Mouse (Mus musculus) frontal cortex, postnatal 10 days (tissue): ENCODE measurements around the gene Gm20388.

ENCODE experiments used
- DNase-seq, 2 experiments: peaks; one replicate each; pipeline ENCODE4 v3.0.0; 2022; ENCODE audit warnings: low spot score in 2 of 2, mixed read lengths in 1 of 2

Gm20388 gene

DNA sequence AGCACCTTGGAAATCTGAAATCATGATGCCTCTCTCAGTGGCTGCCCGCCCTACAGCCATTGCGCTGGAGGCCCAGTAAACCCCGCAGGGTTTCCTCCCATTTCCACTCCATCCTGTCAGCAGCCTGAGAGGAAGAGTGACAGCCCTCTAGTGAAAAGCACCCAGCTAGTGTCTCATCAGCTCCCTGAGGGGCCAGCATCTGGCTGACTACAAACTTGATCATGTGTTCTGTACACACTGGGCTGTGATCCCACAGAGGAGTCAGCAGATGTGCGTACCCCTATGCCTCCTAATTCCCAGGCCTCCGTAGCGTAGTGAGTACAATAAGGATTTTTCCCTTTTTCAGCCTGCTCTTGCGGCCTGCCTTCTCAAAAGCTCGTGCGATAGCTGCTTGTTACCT lies 4346.2 kb downstream of the Gm20388 start:
- DNase-seq = no peak

DNA sequence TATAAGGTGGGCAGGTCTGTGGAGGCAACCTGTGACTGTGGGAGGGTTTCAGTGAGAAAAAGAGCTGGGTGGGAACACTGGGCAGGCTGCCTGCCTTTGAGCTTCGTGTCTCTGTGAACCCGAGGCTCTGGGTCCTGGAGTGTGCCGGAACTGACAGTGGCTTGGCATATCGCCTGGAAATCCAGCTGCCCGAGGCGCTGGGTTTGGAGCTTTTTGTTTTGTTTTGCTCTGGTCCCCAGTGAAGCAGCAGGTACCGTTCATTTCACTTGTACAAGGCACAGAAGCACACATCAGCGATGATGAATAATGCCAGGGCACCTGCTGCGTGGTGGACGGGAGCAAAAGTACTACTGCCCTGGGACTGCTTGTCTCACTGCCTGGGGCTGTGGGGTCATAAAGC lies 4346.7 kb downstream of the Gm20388 start:
- peak; percentile 50 to 58 for DNase-seq

GRCm38 (mm10) chr8:124259146-124259545 lies 4348.5 kb downstream of the Gm20388 start:
- DNase-seq = no peak

GRCm38 (mm10) chr8:124259925-124260324 lies 4349.3 kb downstream of the Gm20388 start:
- no peak for DNase-seq

- no peak for DNase-seq
These were observed 4349.7 kb downstream of the Gm20388 start for GRCm38 (mm10) chr8:124260371-124260770.

- DNase-seq = no peak
These were observed 4352.4 kb downstream of the Gm20388 start for GRCm38 (mm10) chr8:124263058-124263457.

GRCm38 (mm10) chr8:124264032-124264431 lies 4353.4 kb downstream of the Gm20388 start:
- DNase-seq = no peak

DNA sequence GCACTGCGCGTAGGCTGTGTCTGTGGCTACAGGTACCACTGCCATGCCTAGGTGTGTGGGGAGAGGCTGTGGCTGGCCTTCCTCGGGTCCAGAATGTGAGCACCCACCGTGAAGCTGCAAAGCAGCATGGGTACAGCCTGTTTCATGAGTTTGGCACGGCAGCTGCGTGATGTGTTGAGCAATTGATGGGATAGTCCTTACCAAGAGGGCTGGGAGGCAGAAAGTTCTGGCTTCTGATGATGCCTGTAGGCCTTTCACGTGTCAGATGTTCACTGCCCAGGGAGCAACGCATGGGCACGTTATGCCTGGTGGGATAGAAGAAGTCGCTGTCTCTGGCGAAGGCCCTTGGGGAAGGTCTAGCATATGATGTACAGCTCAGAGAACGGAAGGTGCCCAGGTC lies 4354.0 kb downstream of the Gm20388 start:
- no peak for DNase-seq

- DNase-seq = no peak
These were observed 4354.5 kb downstream of the Gm20388 start for GRCm38 (mm10) chr8:124265130-124265529.

GRCm38 (mm10) chr8:124265798-124266197 lies 4355.2 kb downstream of the Gm20388 start:
- DNase-seq = no peak

DNA sequence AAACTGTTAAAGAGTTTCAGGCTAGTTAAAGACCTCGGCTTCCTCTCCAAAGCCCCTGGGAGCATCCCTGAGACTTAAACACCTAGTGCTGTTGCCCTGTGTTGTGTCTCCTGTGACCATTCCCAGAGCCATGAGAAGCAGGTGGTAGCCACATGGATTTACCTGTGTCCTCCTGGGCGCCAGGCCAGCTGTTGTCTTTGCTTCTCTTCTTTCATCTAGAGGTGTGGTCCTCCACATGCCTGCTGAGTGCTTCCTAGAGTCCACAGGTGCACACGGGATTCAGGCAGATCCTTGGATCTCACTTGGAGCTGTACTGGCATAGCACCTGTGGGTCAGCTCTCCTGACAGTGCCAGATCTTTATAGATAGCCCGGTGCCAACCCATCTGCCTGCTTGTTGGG lies 4356.6 kb downstream of the Gm20388 start:
- no peak for DNase-seq

GRCm38 (mm10) chr8:124270504-124270903 lies 4359.9 kb downstream of the Gm20388 start:
- DNase-seq = no peak

GRCm38 (mm10) chr8:124270904-124271303 lies 4360.3 kb downstream of the Gm20388 start:
- no peak for DNase-seq

DNA sequence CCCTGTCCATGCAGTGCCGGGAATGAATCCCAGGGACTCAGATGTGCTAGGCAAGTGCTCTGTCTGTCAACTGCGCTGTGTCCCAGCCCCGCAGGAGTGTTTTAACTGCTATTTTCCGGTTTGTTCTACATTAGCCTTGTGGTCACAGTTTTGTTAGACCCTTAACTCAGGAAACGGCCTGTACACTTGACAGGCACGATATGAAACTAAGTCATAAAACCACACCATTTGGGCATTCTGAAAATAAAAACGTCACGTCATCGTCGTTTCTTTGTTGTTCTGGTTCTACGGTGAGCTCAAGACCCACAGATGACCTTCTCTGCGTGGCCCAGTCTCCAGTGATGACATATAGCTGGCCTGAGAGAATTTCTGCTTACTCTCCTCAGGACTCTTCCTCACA lies 4360.9 kb downstream of the Gm20388 start:
- no peak for DNase-seq

DNA sequence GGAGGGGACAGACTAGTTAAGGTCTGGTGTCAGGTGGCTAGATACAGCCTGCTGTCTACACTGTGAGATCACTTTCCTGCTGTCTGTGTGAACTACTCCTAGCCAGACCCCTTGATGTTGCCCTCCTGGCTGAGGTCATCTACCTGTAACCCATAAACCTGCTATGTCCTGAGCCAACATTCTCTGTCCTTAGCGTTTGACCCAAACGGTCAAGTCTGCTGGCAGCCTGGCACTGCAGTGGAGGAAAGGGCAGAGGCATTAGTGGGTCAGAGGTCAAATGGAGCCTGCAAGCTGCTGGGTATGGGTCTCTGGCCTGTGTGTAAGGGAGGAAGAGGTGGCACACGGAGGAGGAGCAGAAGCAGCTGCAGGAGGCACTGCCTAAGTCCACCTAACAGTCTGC lies 4362.2 kb downstream of the Gm20388 start:
- DNase-seq = no peak

GRCm38 (mm10) chr8:124273606-124274218 lies 4363.1 kb downstream of the Gm20388 start:
- no peak for DNase-seq

DNA sequence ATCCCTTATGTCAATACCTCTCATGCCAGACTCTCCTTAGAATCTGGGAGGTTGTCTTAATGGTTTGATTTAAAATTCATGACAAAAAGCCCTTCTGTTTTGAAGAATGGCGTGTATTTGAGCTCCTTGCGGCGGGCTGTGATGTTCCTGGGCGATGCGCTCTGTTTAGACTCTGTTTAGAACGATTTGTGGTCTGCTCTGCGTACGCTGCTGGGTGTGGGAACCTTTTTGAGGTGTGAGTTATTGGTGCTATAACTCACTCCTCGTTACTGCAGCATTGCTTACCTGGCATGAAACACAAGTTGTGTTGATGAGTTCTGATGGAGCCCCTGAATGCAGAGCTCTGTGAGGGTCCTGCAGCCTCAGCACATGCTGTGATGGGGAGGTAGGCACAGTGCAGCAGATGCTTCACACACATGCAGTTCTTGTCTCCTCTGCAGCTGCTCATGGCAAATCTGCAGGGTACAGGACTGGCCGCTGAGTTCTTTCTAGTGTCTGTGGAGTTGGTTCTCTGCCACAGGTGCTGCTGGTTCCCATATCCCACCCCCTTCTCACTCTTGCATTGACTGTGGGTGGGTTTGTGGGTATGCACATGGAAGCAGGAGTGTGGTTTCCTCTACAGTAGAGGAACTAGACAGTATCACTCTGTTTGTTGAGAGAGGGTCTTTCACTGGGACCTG lies 4363.9 kb downstream of the Gm20388 start:
- DNase-seq = no peak

DNA sequence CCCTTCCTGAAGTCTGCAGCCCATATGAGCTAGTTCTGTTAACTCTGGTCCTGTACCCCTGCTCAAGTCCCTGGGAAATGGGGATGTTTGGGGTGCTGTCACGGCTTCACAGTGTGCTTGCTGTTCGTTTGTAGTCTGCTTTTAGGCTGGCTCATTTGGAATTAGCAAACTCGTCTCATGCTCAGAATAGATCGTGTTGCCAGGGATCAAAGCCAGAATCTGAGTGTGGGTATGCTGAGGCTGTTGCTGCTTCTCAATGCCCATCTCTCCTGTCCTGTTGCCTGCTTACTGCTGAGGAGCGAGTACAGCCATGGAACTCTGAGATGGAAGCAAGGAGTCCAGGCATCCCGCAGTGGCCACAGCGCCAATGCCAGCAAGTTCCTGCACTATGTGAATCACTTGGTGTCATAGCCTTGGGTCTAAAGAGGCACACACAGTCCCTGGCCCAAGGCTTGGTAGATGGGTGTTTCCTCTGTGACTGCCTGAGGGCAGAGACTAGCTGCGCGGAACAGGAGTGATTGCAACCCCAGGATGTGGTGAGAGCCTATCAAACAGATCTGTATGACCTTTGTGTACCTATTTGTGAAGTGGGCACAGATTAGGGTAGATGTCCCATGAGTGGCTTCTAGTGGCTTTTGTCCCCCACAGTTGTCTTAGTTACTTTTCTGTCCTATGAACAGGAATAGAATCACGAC lies 4364.9 kb downstream of the Gm20388 start:
- DNase-seq = no peak

GRCm38 (mm10) chr8:124277951-124278910 lies 4367.6 kb downstream of the Gm20388 start:
- DNase-seq = no peak

DNA sequence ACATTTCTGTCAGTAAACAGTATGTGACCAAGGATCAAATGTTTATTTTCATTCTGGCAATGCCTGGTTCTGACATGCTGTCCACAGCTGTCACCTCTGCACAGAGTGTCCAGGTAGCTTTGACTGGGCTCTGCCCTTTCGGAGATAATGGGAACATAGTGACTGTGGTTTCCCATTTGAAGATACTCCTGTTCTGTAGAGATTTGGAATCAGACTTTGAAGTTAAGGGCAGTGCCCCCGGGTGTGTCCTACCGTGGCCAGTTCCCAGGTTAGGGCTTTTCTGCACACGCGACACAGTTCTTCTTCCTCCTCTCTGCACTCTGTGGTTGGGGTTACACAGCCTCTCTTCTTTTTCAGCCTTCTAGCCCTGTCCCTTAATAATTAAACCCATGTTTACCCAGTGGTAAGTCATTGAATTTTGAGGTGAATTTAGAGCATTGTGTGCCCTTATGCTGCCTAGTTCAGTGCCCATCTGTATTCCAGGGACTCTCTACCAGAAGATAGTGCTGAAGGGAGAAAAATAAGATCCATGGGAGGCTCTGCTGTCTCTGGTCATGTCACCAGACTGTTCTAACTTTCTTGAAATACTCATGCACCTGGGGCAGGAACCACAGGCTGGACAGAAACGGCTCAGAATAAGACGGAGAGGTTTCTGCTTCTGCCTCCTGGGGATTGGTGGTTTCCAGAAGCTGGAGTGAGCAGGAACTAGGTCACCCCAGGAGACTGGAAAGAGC lies 4368.5 kb downstream of the Gm20388 start:
- no peak for DNase-seq

DNA sequence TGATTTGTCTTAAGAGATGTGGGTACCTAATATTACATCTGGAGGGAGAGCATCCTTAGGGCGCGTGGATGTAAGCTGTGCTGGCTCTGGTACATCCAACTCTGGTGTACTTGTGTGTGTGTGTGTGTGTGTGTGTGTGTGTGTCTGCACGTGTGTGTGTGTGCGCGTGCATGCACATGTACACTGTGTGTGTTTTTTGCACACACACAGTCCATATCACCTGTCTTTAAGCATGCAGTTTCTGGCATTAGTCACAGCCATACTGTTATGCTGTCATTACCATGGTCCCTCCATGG lies 4369.0 kb downstream of the Gm20388 start:
- DNase-seq = no peak
